8 mouse cellular contexts compared by ENCODE assay signal in the genomic region with DNA sequence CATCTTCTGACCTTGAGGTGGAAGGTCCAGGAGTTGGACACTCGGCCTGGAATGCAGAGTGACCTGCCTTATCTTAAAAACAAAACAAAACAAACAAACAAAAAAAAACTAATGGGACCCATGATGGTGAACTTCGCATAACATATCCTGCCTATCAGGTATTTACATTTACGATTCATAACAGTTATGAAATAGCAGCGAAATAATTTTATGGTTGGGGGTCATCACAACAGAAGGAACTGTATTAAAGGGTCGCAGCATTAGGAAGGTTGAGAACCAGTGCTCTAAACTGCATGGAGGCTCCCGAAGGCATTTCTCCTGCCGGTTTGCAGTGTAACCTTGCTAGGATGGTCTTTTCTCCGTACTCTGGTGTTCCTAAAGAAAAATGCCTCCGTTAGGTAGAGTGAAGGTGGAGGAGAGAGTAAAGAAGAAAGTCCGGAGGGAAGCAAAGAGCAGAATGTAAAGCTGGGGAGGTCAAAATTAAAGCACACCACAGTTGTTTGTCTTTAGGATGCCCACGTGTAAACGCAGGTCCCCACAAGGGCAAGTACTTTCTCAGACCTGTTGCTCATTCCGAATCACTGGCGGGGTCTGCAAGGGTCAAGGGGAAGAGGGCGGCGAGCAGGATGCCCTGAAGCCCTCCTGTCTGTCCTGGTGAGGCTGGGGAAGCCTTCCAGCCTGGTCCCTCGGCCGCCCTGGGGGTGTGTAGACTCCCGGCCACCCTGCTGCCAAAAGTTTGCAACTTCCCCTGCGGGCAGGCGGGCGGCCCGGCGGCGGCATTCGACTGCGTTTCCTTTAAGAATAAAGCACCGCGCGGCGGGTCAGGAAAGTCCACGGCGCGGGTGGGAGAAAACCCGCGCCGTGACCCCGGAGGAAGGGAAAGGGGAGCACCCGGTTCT. TPM values are rescaled to one million over a fixed set of nuclear protein-coding genes. Genes with fewer than 3 reads are reported as not detected.
DNase-seq lines count a peak whose midpoint lies in the region; ATAC-seq and TF ChIP-seq lines count a peak whose summit lies in the region.

No protein-coding gene starts in this region.

- peaks cover 4% of the 10 kb centered on the region; the same call in 1 of the 2 replicates for H3K4me1 ChIP-seq in embryonic facial prominence, embryonic 15.5 days
- no peaks in the 10 kb centered on the region for H3K4me1 ChIP-seq in limb, embryonic 11.5 days (ENCODE audit: control insufficient read depth, insufficient read depth, low read length)
- peaks cover 21% of the 10 kb centered on the region for H3K4me1 ChIP-seq in midbrain, embryonic 10.5 days
- no peaks in the 10 kb centered on the region for H3K4me1 ChIP-seq in stomach, postnatal 0 days (replicated peaks; ENCODE audit: control insufficient read depth, insufficient read depth)

- peak overlapping the region; percentile 44 for H3K9ac ChIP-seq in embryonic facial prominence, embryonic 15.5 days
- peak overlapping the region; percentile 72 for H3K9ac ChIP-seq in limb, embryonic 11.5 days (ENCODE audit: low read length)
- H3K9ac ChIP-seq in stomach, postnatal 0 days (ENCODE audit: low read length), result peak overlapping the region; percentile 64

- TF ChIP-seq EP300 in stomach, postnatal 0 days (optimal IDR thresholded peaks at IDR 0.05), result no peak

- H3K27ac ChIP-seq in embryonic facial prominence, embryonic 15.5 days (replicated peaks), result no peak overlapping the region
- H3K27ac ChIP-seq in limb, embryonic 11.5 days (replicated peaks; ENCODE audit: low read depth, low read length), result no peak overlapping the region
- peak overlapping the region; percentile 86 for H3K27ac ChIP-seq in midbrain, embryonic 10.5 days (replicated peaks)
- H3K27ac ChIP-seq in stomach, postnatal 0 days (replicated peaks), result no peak overlapping the region

- H3K4me2 ChIP-seq in embryonic facial prominence, embryonic 15.5 days (replicated peaks), result peak overlapping the region; percentile 97
- peak overlapping the region; percentile 82 for H3K4me2 ChIP-seq in limb, embryonic 11.5 days (ENCODE audit: low read depth, severe bottlenecking)
- peak overlapping the region; percentile 98 for H3K4me2 ChIP-seq in stomach, postnatal 0 days (replicated peaks; ENCODE audit: low read depth)

- 13% methylated on average over 39 of the region's 39 CpGs for WGBS in embryonic facial prominence, embryonic 15.5 days
- WGBS in limb, embryonic 11.5 days, result 11% methylated on average over 39 of the region's 39 CpGs
- WGBS in midbrain, embryonic 10.5 days, result 12% methylated on average over 39 of the region's 39 CpGs
- WGBS in stomach, postnatal 0 days, result 14% methylated on average over 39 of the region's 39 CpGs

- no peak; the same call in 1 of the 2 replicates for ATAC-seq in embryonic facial prominence, embryonic 15.5 days (ENCODE audit: insufficient number of reproducible peaks, low FRiP score, low TSS enrichment, low read depth)
- peak; percentile 63 for ATAC-seq in limb, embryonic 11.5 days (ENCODE audit: insufficient number of reproducible peaks, low FRiP score, low TSS enrichment, low read depth)
- ATAC-seq in stomach, postnatal 0 days (ENCODE audit: low FRiP score, low TSS enrichment), result peak; percentile 60

- peak overlapping the region; percentile 59 for H3K4me3 ChIP-seq in embryonic facial prominence, embryonic 15.5 days (replicated peaks)
- peak overlapping the region; percentile 60 for H3K4me3 ChIP-seq in limb, embryonic 11.5 days (ENCODE audit: low read depth, low read length)
- H3K4me3 ChIP-seq in midbrain, embryonic 10.5 days, result peak overlapping the region; percentile 82
- H3K4me3 ChIP-seq in stomach, postnatal 0 days (ENCODE audit: low read depth, low read length), result peak overlapping the region; percentile 64

- DNase-seq in ovary, postnatal 14 days (ENCODE audit: low spot score), result peak; percentile 13
- no peak for DNase-seq in ovary, adult 18-20 months (ENCODE audit: low spot score)
- peak; percentile 33 to 50 for DNase-seq in heart, postnatal 36 days
- DNase-seq in limb, embryonic 11.5 days (ENCODE audit: low spot score), result no peak
- DNase-seq in midbrain, embryonic 10.5 days (ENCODE audit: low spot score), result peak; percentile 54
- DNase-seq in stomach, postnatal 0 days (ENCODE audit: low spot score), result peak; percentile 54
- DNase-seq in cerebellum, adult 8-10 months, result no peak

- H3K27me3 ChIP-seq in embryonic facial prominence, embryonic 15.5 days, result peaks cover 7% of the 10 kb centered on the region
- no peaks in the 10 kb centered on the region for H3K27me3 ChIP-seq in limb, embryonic 11.5 days (ENCODE audit: control insufficient read depth, insufficient read depth, low read length)
- H3K27me3 ChIP-seq in midbrain, embryonic 10.5 days (ENCODE audit: low read depth, poor library complexity, severe bottlenecking), result peaks cover 37% of the 10 kb centered on the region
- H3K27me3 ChIP-seq in stomach, postnatal 0 days (ENCODE audit: control insufficient read depth, insufficient read depth, low read length), result no peaks in the 10 kb centered on the region

- intact Hi-C loops in heart, postnatal 36 days (cut with DNase I), result no loop called here

- TF ChIP-seq CTCF in stomach, postnatal 0 days (IDR thresholded peaks at IDR 0.05; ENCODE audit: low read depth), result no peak

- no peaks in the 10 kb centered on the region for H3K9me3 ChIP-seq in embryonic facial prominence, embryonic 15.5 days (replicated peaks)
- H3K9me3 ChIP-seq in limb, embryonic 11.5 days (ENCODE audit: control insufficient read depth, low read length), result no peaks in the 10 kb centered on the region
- H3K9me3 ChIP-seq in midbrain, embryonic 10.5 days (replicated peaks), result no peaks in the 10 kb centered on the region
- H3K9me3 ChIP-seq in stomach, postnatal 0 days (ENCODE audit: control insufficient read depth, low read length), result no peaks in the 10 kb centered on the region

- no peaks in the 10 kb centered on the region for H3K36me3 ChIP-seq in embryonic facial prominence, embryonic 15.5 days
- H3K36me3 ChIP-seq in limb, embryonic 11.5 days (ENCODE audit: control insufficient read depth, insufficient read depth, low read length), result no peaks in the 10 kb centered on the region
- no peaks in the 10 kb centered on the region for H3K36me3 ChIP-seq in midbrain, embryonic 10.5 days
- no peaks in the 10 kb centered on the region for H3K36me3 ChIP-seq in stomach, postnatal 0 days (ENCODE audit: control insufficient read depth, insufficient read depth, low read length)

RNA-seq across cellular contexts. Expression of gene Mrpl39, which starts 33.1 kb away (rescaled TPM):
- 41.6 and 43.1 TPM in 2 replicates for polyA plus RNA-seq in embryonic facial prominence, embryonic 15.5 days (2015; fragmentation: Nextera tagmentation; extraction: Ambion mirVana)
- total RNA-seq in heart, postnatal 36 days (2021), result 10 to 100 TPM; 39.5 to 45.6 TPM
- polyA plus RNA-seq in limb, embryonic 11.5 days (2014; fragmentation: Nextera tagmentation; extraction: Ambion mirVana), result 52.6 and 53.0 TPM in 2 replicates
- polyA plus RNA-seq in midbrain, embryonic 10.5 days (2016; fragmentation: Nextera tagmentation; extraction: Ambion mirVana), result 58.6 and 62.4 TPM in 2 replicates
- 30.2 and 31.2 TPM in 2 replicates for polyA plus RNA-seq in stomach, postnatal 0 days (2015; fragmentation: Nextera tagmentation; extraction: Ambion mirVana)

Comparison
In these comparisons a context has a peak if more than half of its experiments do, and no peak if none do; other contexts are left out.
1. DNase-seq: peak in ovary, postnatal 14 days (single experiment), heart, postnatal 36 days (2 of 2), midbrain, embryonic 10.5 days (single experiment) and stomach, postnatal 0 days (single experiment); none in ovary, adult 18-20 months (single experiment), limb, embryonic 11.5 days (single experiment) and cerebellum, adult 8-10 months (single experiment).
2. Peak in every context shown above with its lines, with median percentiles within 50 percentile points of each other: H3K4me2 ChIP-seq, H3K4me3 ChIP-seq and H3K9ac ChIP-seq.